Mouse (Mus musculus) CD4-positive naive resting alpha-beta T cell, adult 57 days (primary cell): ENCODE data around the gene Clca4a. TPM values are rescaled to one million over a fixed set of nuclear protein-coding genes. Genes with fewer than 3 reads are reported as not detected.

Experiments
- total RNA-seq: library from RNA; stranded (reverse); gene quantifications from one replicate; pipeline ENCODE4 v1.2.4, GENCODE M21; 2023

Clca4a gene
- total RNA-seq, result not detected

GRCm38 (mm10) chr3:144974945-144975344, at the start of gene Clca4a:
Gene Clca4a (minus strand): TSS chr3:144975045.

DNA sequence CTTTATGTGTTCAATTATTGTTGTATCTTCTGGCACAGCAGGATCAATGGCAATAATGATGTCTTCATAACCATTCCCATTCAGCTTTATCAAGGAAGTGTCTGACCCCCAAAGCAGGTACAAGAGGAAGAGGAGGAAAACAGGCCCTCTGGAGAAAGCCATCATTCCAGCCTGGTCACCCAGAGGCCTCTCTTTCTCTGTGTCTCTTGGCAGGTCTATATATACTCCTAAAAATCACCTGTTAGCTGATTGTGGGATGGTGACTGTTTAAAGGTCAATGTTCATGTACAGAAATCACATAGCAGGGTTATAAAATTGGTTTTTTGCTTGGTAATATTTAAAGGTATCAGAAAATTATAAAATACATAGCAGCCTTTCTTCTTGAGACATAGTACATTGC, 42.5 kb downstream of the Clca4a start, which contains the start of gene Clca4b:
Clca4b (minus strand) TSS at position 195 of the 400 bp plus-strand sequence.

Other genes starting within 250 kb of the Clca4a start
- 0.89 TPM for gene Clca3a1, start 214.1 kb downstream of the Clca4a start, total RNA-seq
- not detected for gene Clca3a2, start 155.6 kb downstream of the Clca4a start, total RNA-seq
- not detected for gene Clca3b, start 125.7 kb downstream of the Clca4a start, total RNA-seq
- not detected for gene Clca4b, start 42.5 kb downstream of the Clca4a start, total RNA-seq
- gene Clca1, start 57.7 kb upstream of the Clca4a start, total RNA-seq, result not detected
- gene Clca2, start 124.4 kb upstream of the Clca4a start, total RNA-seq, result not detected
- gene Odf2l, start 143.5 kb upstream of the Clca4a start, total RNA-seq, result 8.2 TPM